Mouse (Mus musculus) lung, postnatal 0 days (tissue): Measurements from ENCODE around the gene 1600002K03Rik.

Experiments used
- CTCF ChIP-seq: IDR thresholded peaks from 2 replicates; pipeline ENCODE4 v1.5.1; 2016; ENCODE audit warnings: antibody characterized with exemption, mild to moderate bottlenecking
- EP300 ChIP-seq: IDR thresholded peaks from 2 replicates; pipeline ENCODE4 v1.6.1; 2016; ENCODE audit warnings: antibody characterized with exemption, mild to moderate bottlenecking, control low read depth

DNA sequence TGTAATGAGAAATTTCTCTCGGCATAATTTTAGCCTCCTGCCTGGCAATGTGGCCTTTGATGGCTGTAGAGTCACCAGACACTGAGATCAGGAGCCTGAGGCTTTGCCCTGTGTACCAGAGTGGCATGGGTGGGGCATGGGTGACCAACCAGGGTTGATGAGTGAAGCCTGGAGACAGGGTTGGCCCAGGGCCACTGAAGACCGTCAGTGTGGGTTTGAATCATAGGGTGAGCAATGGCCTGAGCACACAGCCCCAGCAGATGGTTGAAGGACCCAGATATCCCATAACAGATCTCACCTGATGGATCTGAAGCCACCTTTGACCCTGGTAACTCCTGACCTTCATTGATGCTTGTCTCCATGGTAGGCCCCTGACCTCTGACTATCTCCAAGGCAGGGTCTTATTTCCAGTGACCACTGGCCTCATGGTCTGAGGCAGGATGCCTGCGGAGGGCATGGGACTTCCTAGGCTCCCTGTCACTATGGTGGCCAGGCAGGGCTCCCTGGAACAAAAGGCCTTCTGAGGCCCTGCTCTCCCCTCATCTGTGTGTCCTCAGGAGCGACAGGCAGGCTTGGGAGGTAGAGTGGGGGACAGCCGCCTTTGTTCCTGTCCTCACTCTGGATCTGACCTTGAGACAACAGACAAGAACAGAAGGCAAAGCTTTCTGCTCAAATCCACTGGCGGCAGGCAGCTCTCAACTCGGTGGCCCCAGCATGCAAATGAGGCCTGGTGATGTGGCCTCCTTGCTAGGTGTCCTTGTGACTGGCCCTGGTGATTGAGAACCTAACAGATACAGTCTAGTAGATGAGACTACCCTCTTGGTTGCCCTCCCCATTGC lies 4.9 kb downstream of the 1600002K03Rik start:
- TF ChIP-seq CTCF (no peak), EP300 (no peak)
